Mouse (Mus musculus) thymus, postnatal 0 days (tissue): Measurements from ENCODE around the gene Serinc5. TPM values are rescaled to one million over a fixed set of nuclear protein-coding genes. Genes with fewer than 3 reads are reported as not detected.
"Not testable (repeated sequence)": the region's sequence is repeated elsewhere in the genome, so short reads cannot be mapped to it uniquely, and the experiment has no call there.

ENCODE experiments used
- DNase-seq: peaks from one replicate; pipeline ENCODE4 v3.0.0-alpha.2; 2015; ENCODE audit warnings: low spot score
- polyA plus RNA-seq: library from polyadenylated mRNA; unstranded; fragments of >200 nt; fragmentation: Nextera tagmentation; extraction: Ambion mirVana; gene quantifications from 2 replicates; pipeline ENCODE4 v1.2.1, GENCODE M21; 2015

Gene Serinc5
- 27.0 and 32.2 TPM in 2 replicates for polyA plus RNA-seq

GRCm38 (mm10) chr13:92610311-92611221 is at the start of gene Serinc5:
TSS of gene Serinc5 (plus strand) at chr13:92611091.
- peak; percentile 96 for DNase-seq

DNA sequence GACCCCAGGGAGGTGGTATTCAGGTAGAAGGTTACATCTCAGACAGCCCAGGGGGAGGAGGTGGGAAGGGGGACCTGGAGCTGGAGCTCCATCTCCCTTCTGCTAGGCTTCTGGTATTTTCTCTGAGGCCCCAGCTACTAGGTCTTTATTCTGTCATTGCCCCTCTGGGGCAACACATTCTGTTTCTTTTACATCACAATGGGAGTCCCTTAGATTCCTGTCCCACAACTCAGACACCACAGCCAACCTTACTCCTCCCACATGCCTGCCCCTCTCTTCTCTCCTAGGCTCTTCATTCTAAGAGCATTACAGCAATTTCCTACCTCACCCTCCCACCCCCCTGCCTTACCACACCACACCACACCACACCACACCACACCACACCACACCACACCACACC is 34.8 kb upstream of the Serinc5 start, which contains the start of gene Spz1:
Gene Spz1, minus strand, starts transcription at position 101 of the 400 bp plus-strand sequence.
- DNase-seq = no peak

- no peak for DNase-seq
These were observed 34.2 kb upstream of the Serinc5 start for GRCm38 (mm10) chr13:92576688-92577087.

- DNase-seq = no peak
These were observed 32.7 kb upstream of the Serinc5 start for GRCm38 (mm10) chr13:92578210-92578609.

GRCm38 (mm10) chr13:92580220-92581043 is 30.5 kb upstream of the Serinc5 start:
- peak; percentile 74 for DNase-seq

DNA sequence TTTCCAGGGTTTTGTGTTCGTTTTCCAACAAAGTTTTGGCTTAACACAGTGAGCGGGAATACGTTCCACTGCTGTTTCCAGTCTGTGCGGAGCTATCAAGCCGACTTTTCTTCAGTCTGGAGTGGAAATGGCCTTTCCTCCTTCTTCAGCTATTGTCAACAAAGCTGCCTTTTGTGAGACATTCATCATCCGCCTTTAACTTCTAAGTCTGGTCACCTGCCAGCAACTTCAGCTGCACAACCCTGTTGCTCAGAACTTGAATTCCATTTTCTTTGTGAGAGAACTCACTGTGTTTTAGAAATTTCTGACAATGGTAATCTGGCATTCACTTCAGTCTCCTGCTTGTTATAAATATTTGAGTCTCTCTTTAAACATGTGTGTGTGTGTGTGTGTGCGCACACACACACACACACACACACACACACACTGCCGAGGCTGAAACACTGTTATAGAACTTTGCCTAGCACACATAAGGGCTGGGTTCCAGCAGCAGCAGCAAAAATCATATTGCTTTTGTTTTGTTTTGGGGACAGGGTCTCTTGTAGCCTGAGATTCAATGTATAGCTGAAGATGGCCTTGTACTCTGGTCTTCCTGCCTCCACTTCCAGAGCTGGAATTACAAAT is 26.7 kb upstream of the Serinc5 start:
- DNase-seq = no peak

GRCm38 (mm10) chr13:92588704-92589103 is 22.2 kb upstream of the Serinc5 start:
- DNase-seq = no peak

GRCm38 (mm10) chr13:92589255-92589654 is 21.6 kb upstream of the Serinc5 start:
- DNase-seq = no peak

DNA sequence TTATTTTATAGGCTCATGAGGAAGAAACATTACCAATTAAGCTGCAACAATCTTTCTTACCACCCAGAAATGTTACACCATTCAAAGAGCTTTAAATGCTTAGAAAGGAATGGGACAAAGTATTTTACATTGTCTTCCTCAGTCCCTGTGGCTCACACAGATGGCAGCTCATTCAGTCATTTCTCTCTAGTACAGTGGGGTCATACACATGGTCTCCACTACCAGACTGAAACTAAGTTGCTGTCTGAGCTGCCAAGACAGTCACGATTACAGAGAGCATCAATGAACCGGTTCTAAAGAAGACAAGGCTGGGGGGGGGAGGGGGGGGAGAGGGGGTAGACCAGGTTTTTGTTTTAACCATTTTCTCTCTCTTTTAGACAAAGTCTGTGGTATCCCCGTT is 19.7 kb upstream of the Serinc5 start:
- no peak for DNase-seq

DNA sequence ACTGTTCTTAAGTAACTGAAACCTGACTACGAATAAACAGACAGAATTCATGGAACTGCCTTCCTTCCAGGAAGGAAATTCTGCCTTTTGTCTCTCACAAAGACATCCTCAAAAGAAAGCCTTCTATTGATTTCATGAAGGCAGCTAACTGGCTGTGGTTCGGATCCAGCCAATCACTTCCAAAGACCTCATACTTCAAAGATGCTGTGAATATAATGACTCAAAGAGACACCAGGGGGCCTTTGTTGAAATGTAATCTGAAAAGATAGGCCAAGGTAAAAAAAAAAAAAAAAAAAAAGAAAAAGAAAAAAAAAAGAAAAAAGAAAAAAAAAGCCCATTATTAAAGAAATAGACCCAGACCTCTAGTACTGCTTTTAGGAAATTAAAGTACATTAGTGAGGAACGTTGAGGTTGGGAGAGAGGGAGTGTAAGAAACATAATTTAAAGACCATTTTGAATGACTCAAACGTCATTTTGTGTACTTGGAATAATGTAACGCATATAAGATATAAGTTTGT is 18.6 kb upstream of the Serinc5 start:
- no peak for DNase-seq

DNA sequence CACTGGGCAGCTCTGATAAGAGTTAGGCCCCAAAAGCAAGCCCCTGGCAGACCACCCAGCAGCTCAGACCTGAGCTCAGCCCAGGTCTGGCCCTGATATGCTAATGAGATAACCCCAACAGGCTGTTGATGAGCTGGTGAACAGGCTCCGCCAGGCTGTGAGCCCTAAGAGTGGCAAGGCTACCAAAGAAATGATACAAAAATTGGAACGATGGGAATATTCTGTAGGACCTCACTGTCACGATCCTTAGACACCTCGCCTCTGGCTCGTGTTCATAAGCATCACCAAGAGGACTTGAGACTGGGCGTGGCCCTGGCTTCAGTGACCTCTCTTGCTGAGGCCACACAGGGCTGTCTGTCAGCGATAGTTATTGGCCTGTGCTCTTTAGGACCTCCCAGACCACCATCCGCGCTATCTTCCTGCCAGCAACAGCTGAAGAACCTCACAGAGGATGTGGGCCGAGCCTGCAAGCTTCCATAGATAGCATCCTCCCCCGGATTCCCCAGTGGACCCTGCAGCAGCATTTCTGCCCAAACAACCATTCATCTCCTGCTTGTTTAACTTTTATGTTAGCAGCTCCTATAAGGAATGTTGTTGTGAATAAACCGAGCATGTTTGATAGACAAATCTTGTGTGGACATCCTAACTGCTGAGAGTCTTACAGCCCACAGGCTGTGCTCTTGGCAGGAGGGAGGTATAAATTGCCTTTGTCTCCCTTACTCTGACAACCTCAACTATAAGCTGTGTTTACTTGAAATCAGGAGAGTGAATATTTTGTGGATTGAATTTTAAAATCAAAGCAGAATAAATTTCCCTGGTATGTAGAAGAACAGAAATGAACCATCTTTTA is 17.9 kb upstream of the Serinc5 start:
- no peak for DNase-seq

GRCm38 (mm10) chr13:92593731-92594396 is 17.0 kb upstream of the Serinc5 start:
- DNase-seq = no peak

- DNase-seq = no peak
These were observed 16.4 kb upstream of the Serinc5 start for GRCm38 (mm10) chr13:92594481-92594880.

DNA sequence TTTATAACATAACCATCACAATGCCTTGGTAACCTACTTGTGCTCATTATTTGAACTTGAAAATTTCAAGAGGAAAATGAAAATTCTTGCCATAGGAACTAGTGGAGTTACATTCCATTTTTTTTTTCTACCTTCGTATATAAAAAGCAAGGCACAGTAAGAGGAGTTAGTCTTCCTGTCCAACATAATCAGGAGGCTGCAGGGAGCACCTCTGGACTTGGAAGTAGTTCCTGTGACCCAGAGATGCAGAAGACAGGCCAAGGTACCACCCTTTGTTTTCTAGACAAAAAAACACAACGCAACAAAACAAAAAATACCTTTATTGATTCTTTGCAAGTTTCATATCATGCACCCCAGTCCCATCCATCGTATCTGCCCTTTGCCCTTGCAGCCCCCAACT is 16.0 kb upstream of the Serinc5 start:
- DNase-seq = no peak

GRCm38 (mm10) chr13:92595424-92595823 is 15.5 kb upstream of the Serinc5 start:
- DNase-seq = no peak

DNA sequence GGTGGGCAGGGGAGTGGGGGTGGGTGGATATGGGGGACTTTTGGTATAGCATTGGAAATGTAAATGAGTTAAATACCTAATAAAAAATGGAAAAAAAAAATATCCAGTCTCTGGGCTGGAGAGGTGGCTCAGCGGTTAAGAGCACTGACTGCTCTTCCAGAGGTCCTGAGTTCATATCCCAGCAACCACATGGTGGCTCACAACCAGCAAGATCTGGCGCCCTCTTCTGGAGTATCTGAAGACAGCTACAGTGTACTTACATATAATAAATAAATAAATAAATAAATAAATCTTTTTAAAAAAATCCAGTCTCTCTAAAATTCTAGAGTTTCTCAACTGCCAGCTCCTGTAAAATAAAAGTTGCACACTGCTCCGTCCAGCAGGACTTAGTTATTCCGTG is 5.6 kb upstream of the Serinc5 start:
- not testable (repeated sequence) for DNase-seq

DNA sequence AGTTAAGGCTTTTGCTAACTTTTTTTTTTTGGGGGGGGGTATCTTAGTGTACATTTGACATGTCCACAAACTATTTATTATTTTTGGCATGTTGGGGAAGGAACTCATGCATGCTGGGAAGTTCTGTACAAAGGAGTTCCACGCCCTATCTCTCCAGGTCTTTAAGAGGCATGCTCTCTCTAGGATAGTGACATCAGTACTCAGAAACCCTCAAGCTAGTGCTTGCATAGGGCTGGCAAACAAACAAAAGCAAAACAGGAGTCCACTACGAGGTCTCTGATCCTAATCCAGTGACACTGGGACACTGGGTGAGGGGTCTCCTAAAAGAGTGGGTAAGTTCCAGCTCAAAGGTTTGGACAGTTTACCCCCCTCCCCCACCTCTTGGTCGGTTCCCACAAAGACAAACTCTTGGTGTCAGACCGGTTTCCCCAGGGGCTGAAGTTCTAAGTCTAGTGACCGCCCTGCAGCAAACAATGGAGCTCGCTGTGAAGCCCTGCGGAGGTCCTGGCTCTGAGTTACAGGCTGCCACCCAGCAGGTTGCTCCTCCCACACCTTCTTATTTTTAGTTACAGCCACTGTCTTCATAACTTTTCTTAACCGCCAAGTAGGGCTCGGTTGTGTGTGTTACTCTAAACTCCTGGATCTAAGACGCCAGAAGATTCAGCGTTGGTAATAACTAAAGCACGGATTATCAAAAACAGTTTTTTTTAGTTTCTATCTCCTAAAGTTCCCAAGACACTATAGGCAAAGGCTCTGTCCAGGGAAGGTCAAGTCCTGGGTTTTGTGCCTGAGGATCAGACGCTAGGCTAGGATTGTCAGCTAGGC is 1.2 kb upstream of the Serinc5 start:
- peak; percentile 66 for DNase-seq

GRCm38 (mm10) chr13:92611254-92611784 is 428 bp downstream of the Serinc5 start:
- DNase-seq = no peak

GRCm38 (mm10) chr13:92611917-92612316 is 1.0 kb downstream of the Serinc5 start:
- no peak for DNase-seq
